Mouse (Mus musculus): ENCODE measurements around the gene Drd3. TPM values are rescaled to one million over a fixed set of nuclear protein-coding genes. Genes with fewer than 3 reads are reported as not detected.

Gene Drd3
- polyA plus RNA-seq, 1 experiment: not detected

DNA sequence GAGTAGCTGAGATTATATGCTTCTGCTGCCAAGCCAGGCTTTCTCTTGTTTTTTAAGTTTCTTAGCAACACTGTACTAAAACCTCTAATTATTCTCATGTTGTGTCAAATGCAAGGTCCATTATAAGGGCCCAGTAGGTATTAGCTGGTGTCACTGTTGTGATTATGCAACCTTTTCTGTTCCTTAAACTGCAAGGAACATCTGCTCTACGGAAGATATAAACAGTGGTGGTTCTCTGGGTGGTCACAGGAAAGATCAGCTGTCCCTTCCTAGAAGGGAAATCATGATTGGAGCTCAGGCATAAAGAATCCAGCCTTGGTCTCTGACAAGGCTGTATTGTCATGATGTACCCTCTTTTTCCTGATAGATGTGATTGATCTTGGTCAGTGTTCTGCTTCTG, 57.6 kb downstream of the Drd3 start:
- H3K4me3 ChIP-seq (replicated peaks): no peak overlapping the region
- H3K36me3 ChIP-seq (ENCODE audit: control insufficient read depth): no peaks in the 10 kb centered on the region
- TF ChIP-seq GATA1 (IDR thresholded peaks at IDR 0.05; ENCODE audit: low read length) (no peak), TAL1 (IDR thresholded peaks at IDR 0.05; ENCODE audit: low read length) (no peak)
- H3K4me1 ChIP-seq (ENCODE audit: control insufficient read depth): no peaks in the 10 kb centered on the region
- H3K27me3 ChIP-seq (ENCODE audit: control insufficient read depth): no peaks in the 10 kb centered on the region
- H3K9me3 ChIP-seq (ENCODE audit: control insufficient read depth, low read length): no peaks in the 10 kb centered on the region

DNA sequence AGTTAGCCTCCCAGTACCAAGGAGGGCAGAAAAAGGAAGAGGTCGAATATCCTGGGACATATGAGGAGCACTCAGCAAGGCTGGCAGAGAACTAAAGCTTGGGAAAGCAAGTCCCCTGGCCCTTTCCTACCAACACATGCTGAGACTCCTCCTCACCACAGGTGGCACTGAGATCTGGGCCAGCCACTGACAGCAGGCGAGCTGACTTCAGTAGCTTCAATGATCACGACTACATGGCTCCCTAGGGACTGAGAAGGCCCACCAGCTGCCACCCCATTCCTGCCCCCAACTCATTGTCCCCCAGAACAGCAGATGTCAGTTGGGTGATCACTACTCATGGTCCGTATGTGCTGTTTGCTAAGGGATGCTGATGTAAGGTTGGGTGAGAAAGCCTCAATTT, 60.8 kb downstream of the Drd3 start:
- H3K9me3 ChIP-seq (ENCODE audit: control insufficient read depth, low read length): no peaks in the 10 kb centered on the region
- TF ChIP-seq TAL1 (IDR thresholded peaks at IDR 0.05; ENCODE audit: low read length) (no peak), GATA1 (IDR thresholded peaks at IDR 0.05; ENCODE audit: low read length) (no peak)
- H3K4me1 ChIP-seq (ENCODE audit: control insufficient read depth): no peaks in the 10 kb centered on the region
- H3K36me3 ChIP-seq (ENCODE audit: control insufficient read depth): no peaks in the 10 kb centered on the region
- H3K27me3 ChIP-seq (ENCODE audit: control insufficient read depth): no peaks in the 10 kb centered on the region
- H3K4me3 ChIP-seq (replicated peaks): no peak overlapping the region

DNA sequence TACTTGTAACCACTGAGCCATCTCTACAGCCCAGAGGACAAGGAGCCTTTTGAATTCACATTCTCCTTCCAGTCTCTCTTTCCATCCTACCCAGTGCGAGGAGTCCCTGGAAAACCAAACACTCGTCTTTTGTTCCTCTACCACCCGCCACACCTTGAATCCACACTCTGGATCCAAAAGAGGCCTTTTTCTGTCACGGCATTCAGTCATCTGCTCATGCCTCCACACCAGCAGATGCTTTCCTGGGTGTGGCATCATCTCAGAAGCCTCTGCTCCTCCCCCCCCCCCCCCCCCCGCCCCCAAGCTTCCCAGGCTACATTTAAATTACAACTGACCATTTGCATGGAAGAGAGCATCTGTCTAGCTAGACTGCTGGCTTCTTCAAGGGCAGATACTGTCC, 62.5 kb downstream of the Drd3 start:
- H3K36me3 ChIP-seq (ENCODE audit: control insufficient read depth): no peaks in the 10 kb centered on the region
- no peaks in the 10 kb centered on the region for H3K9me3 ChIP-seq (ENCODE audit: control insufficient read depth, low read length)
- TF ChIP-seq TAL1 (IDR thresholded peaks at IDR 0.05; ENCODE audit: low read length): no peak
- no peak for TF ChIP-seq GATA1 (IDR thresholded peaks at IDR 0.05; ENCODE audit: low read length)
- no peak overlapping the region for H3K4me3 ChIP-seq (replicated peaks)
- no peaks in the 10 kb centered on the region for H3K4me1 ChIP-seq (ENCODE audit: control insufficient read depth)
- H3K27me3 ChIP-seq (ENCODE audit: control insufficient read depth): no peaks in the 10 kb centered on the region

DNA sequence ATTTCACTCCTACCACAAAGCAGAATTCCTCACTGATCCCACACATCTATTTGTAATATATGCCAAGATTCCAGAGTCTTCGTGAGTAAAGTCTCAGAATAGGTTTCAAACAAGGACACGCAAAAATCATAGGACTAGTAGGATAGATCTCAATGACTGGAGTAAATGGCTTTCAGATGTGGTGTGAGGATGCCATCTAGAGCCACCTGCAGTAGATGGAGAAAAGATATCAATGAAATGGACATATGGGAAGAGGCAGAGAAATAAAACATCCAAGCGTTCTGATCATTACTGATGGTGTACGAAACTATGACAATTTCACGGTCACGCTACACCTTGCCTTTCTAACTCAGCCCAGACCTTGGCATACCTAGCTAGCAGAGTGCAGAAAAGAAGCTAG, 64.6 kb downstream of the Drd3 start:
- Histone ChIP-seq H3K27me3 (ENCODE audit: control insufficient read depth) (no peaks in the 10 kb centered on the region), H3K36me3 (ENCODE audit: control insufficient read depth) (no peaks in the 10 kb centered on the region), H3K9me3 (ENCODE audit: control insufficient read depth, low read length) (no peaks in the 10 kb centered on the region), H3K4me1 (ENCODE audit: control insufficient read depth) (no peaks in the 10 kb centered on the region), H3K4me3 (replicated peaks) (no peak overlapping the region)
- no peak for TF ChIP-seq TAL1 (IDR thresholded peaks at IDR 0.05; ENCODE audit: low read length)

DNA sequence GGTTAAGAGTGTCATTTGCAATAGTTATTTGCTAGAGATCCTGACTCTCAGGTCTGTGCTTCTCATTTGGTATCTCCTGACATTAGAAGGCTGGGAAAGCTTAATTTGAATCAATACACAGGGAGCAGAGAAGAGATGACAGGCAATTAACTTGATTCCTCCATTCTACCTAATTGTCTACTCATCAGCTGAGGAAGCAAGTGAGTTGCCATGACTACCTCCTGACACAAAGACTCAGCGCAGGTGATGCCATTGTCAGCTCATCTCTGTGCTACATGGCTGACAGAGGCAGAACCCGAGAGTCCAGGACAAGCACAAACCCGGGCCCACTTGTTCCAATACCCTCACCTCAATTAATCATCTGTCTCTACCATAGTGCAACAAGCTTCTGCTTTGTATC, 73.7 kb downstream of the Drd3 start:
- TF ChIP-seq TAL1 (IDR thresholded peaks at IDR 0.05; ENCODE audit: low read length) (no peak), GATA1 (IDR thresholded peaks at IDR 0.05; ENCODE audit: low read length) (no peak)
- Histone ChIP-seq H3K4me1 (ENCODE audit: control insufficient read depth) (no peaks in the 10 kb centered on the region), H3K4me3 (replicated peaks) (no peak overlapping the region), H3K9me3 (ENCODE audit: control insufficient read depth, low read length) (no peaks in the 10 kb centered on the region), H3K27me3 (ENCODE audit: control insufficient read depth) (no peaks in the 10 kb centered on the region), H3K36me3 (ENCODE audit: control insufficient read depth) (no peaks in the 10 kb centered on the region)

DNA sequence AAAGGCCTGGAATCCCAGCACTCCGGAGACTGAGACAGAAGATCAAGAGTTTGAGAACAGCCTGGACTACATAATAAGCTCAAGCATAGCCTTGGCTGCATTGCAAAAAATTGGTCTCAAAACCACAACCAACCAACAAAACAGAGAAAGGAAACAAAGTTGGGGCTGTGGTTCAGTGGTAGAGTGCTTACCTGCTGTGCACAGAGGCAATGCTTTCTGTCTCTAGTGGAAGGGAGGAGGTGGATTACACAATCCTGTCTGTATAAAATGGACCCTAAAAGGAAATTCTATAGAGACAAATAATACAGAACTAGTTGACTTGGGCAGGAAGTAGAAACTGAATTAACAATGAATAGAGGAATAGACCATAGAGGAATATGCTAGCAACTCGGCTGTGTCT, 78.1 kb downstream of the Drd3 start:
- Histone ChIP-seq H3K27me3 (ENCODE audit: control insufficient read depth) (no peaks in the 10 kb centered on the region), H3K4me3 (replicated peaks) (no peak overlapping the region), H3K36me3 (ENCODE audit: control insufficient read depth) (no peaks in the 10 kb centered on the region), H3K9me3 (ENCODE audit: control insufficient read depth, low read length) (no peaks in the 10 kb centered on the region), H3K4me1 (ENCODE audit: control insufficient read depth) (no peaks in the 10 kb centered on the region)
- TF ChIP-seq GATA1 (IDR thresholded peaks at IDR 0.05; ENCODE audit: low read length) (no peak), TAL1 (IDR thresholded peaks at IDR 0.05; ENCODE audit: low read length) (no peak)

DNA sequence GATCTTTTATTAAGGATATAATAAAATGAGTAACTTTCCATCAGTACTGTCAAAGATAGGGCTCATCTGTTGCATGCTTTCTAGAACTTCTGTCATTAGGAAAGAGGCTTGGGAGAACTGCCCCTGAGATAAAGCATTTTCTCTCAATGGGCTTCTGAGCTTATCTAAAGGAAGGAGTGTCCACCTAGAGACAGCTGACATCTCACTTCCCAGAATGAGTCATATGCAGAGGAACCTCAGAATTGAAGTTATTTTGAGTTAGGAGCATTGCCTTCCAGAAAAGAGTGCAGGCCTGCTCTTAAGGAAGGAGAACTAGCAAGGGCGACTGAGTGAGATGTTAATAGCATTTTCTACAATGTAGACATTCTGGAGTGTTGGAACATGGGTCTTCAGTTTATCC, 87.4 kb downstream of the Drd3 start:
- no peak for TF ChIP-seq TAL1 (IDR thresholded peaks at IDR 0.05; ENCODE audit: low read length)
- no peak for TF ChIP-seq GATA1 (IDR thresholded peaks at IDR 0.05; ENCODE audit: low read length)
- Histone ChIP-seq H3K36me3 (ENCODE audit: control insufficient read depth) (no peaks in the 10 kb centered on the region), H3K4me1 (ENCODE audit: control insufficient read depth) (no peaks in the 10 kb centered on the region), H3K27me3 (ENCODE audit: control insufficient read depth) (no peaks in the 10 kb centered on the region), H3K4me3 (replicated peaks) (no peak overlapping the region), H3K9me3 (ENCODE audit: control insufficient read depth, low read length) (no peaks in the 10 kb centered on the region)

DNA sequence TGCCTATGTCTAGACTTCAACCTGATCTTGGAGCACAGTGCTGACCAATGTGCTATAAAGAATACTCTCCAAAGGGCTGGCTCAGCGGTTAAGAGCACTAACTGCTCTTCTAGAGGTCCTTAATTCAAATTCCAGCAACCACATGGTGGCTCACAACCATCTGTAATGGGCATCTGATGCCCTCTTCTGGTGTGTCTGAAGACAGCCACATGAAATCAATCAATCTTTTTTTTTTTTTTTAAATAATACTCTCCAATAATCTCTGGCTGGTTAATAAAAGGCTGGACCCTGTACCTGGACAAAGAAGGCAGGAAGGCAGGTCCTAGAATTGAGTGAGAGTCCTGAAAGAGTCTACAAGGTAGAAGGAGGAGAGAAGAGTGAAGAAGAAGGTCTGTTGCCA, 96.0 kb downstream of the Drd3 start:
- TF ChIP-seq GATA1 (IDR thresholded peaks at IDR 0.05; ENCODE audit: low read length): no peak
- H3K4me3 ChIP-seq (replicated peaks): no peak overlapping the region

DNA sequence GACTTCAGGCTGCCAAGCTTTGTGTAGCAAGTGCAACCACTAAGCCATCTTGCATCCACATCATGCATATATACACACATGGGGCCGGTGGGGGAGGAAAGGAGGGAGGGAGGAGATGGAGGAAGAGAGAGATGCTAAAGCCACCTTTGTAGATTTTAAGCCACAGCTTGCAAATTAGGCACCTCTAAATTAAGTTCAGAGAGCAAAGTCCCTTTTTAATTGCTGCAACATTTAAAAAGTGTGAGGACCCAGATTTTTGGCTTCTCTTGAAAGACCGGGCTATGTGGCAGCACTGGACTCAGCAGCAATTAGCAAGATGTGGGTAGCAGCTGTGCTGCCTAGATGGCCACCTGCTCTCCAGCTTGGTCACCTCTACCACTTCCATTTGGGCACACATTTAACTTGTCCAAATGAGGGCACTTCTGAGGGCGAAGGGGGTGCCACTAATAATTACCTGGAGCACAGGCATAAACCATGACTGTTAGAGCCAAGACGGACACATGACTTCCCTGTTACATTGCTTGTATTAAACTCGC, 105.2 kb downstream of the Drd3 start:
- Histone ChIP-seq H3K36me3 (ENCODE audit: control insufficient read depth) (peaks cover 19% of the 10 kb centered on the region), H3K9me3 (ENCODE audit: control insufficient read depth, low read length) (no peaks in the 10 kb centered on the region), H3K27me3 (ENCODE audit: control insufficient read depth) (no peaks in the 10 kb centered on the region), H3K4me1 (ENCODE audit: control insufficient read depth) (no peaks in the 10 kb centered on the region), H3K4me3 (replicated peaks) (no peak overlapping the region)
- TF ChIP-seq GATA1 (IDR thresholded peaks at IDR 0.05; ENCODE audit: low read length) (no peak), TAL1 (IDR thresholded peaks at IDR 0.05; ENCODE audit: low read length) (no peak)

More for the DNA sequence above, 96.0 kb downstream of the Drd3 start:
- no peaks in the 10 kb centered on the region for H3K9me3 ChIP-seq (ENCODE audit: control insufficient read depth, low read length)
- H3K4me1 ChIP-seq (ENCODE audit: control insufficient read depth): no peaks in the 10 kb centered on the region
- H3K27me3 ChIP-seq (ENCODE audit: control insufficient read depth): no peaks in the 10 kb centered on the region
- H3K36me3 ChIP-seq (ENCODE audit: control insufficient read depth): no peaks in the 10 kb centered on the region

DNA sequence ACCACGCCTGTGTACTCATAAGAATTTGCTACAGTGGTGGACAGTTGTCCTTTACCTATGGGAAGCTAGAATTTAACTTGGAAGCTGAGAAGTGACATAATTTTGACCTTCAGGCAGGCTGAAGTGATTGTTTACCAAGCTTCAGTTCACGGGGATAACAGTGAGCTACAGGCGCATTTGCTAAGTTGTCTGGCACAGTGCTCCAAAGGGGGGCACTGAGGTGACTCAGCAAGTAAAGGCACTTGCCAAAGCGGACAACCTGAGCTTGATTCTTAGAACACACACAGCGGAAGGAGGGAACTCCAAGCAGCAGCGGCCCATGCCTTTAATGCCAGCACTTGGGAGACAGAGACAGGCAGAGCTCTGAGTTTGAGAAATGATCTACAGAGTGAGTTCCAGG, 106.8 kb downstream of the Drd3 start:
- no peaks in the 10 kb centered on the region for H3K27me3 ChIP-seq (ENCODE audit: control insufficient read depth)
- H3K36me3 ChIP-seq (ENCODE audit: control insufficient read depth): peaks cover 21% of the 10 kb centered on the region
- no peak overlapping the region for H3K4me3 ChIP-seq (replicated peaks)
- TF ChIP-seq GATA1 (IDR thresholded peaks at IDR 0.05; ENCODE audit: low read length) (no peak), TAL1 (IDR thresholded peaks at IDR 0.05; ENCODE audit: low read length) (no peak)
- H3K9me3 ChIP-seq (ENCODE audit: control insufficient read depth, low read length): no peaks in the 10 kb centered on the region
- no peaks in the 10 kb centered on the region for H3K4me1 ChIP-seq (ENCODE audit: control insufficient read depth)
